Mouse (Mus musculus): Measurements from ENCODE around the gene Chid1.

GRCm38 (mm10) chr7:141492738-141493137 is 46.9 kb downstream of the Chid1 start:
- TF ChIP-seq POLR2A (IDR thresholded peaks at IDR 0.05; ENCODE audit: low read depth, low read length) (no peak), CTCF (IDR thresholded peaks at IDR 0.05; ENCODE audit: borderline replicate concordance, insufficient read depth, low read length) (no peak)

Data from embryonic fibroblast, embryonic 13.5 days (primary cell).